Mouse (Mus musculus) ES-Bruce4 (cell line): ENCODE measurements around the gene Adig. TPM values are rescaled to one million over a fixed set of nuclear protein-coding genes. Genes with fewer than 3 reads are reported as not detected.

ENCODE experiments used
- H3K27ac ChIP-seq: 2 replicates; pipeline ENCODE4 v1.5.1; 2012; ENCODE audit warnings: low read length, inconsistent platforms; ENCODE audit not compliant: insufficient read depth
- H3K27me3 ChIP-seq: 2 replicates; pipeline ENCODE4 v1.6.1; 2012; ENCODE audit warnings: mild to moderate bottlenecking, low read length, inconsistent platforms; ENCODE audit not compliant: control insufficient read depth, poor library complexity, insufficient read depth, severe bottlenecking
- H3K36me3 ChIP-seq: 2 replicates; pipeline ENCODE4 v1.6.1; 2012; ENCODE audit warnings: inconsistent platforms, mild to moderate bottlenecking, low read length, moderate library complexity; ENCODE audit not compliant: control insufficient read depth, poor library complexity, insufficient read depth, severe bottlenecking
- H3K4me1 ChIP-seq: one replicate; pipeline ENCODE4 v1.8.1; 2011; ENCODE audit warnings: low read length; ENCODE audit not compliant: control insufficient read depth, insufficient read depth
- H3K4me3 ChIP-seq: 2 replicates; pipeline ENCODE4 v1.5.1; 2011; ENCODE audit warnings: low read depth, mild to moderate bottlenecking, low read length
- H3K9ac ChIP-seq: 2 replicates; pipeline ENCODE4 v1.6.1; 2012; ENCODE audit warnings: low read depth, mild to moderate bottlenecking, inconsistent platforms; ENCODE audit not compliant: poor library complexity, severe bottlenecking
- H3K9me3 ChIP-seq: replicated peaks from 2 replicates; pipeline ENCODE4 v1.6.1; 2012; ENCODE audit warnings: mild to moderate bottlenecking, low read length, inconsistent platforms; ENCODE audit not compliant: control insufficient read depth, poor library complexity, insufficient read depth, severe bottlenecking
- CTCF ChIP-seq: IDR thresholded peaks from one replicate; pipeline ENCODE4 v1.8.1; 2011; ENCODE audit warnings: low read depth, low read length
- EP300 ChIP-seq: IDR thresholded peaks from 2 replicates; pipeline ENCODE4 v1.6.1; 2011; ENCODE audit warnings: low read depth, low read length; ENCODE audit not compliant: insufficient read depth
- POLR2A ChIP-seq: IDR thresholded peaks from one replicate; pipeline ENCODE4 v1.8.1; 2011; ENCODE audit warnings: low read length; ENCODE audit not compliant: insufficient read depth
- polyA plus RNA-seq: library from polyadenylated mRNA; stranded (reverse); fragments of >200 nt; gene quantifications from 2 replicates; pipeline ENCODE4 v1.2.4, GENCODE M21; 2011; ENCODE audit warnings: low read depth; ENCODE audit not compliant: missing spikeins, insufficient read depth, insufficient read length

Adig gene
- not detected in 2 replicates for polyA plus RNA-seq

DNA sequence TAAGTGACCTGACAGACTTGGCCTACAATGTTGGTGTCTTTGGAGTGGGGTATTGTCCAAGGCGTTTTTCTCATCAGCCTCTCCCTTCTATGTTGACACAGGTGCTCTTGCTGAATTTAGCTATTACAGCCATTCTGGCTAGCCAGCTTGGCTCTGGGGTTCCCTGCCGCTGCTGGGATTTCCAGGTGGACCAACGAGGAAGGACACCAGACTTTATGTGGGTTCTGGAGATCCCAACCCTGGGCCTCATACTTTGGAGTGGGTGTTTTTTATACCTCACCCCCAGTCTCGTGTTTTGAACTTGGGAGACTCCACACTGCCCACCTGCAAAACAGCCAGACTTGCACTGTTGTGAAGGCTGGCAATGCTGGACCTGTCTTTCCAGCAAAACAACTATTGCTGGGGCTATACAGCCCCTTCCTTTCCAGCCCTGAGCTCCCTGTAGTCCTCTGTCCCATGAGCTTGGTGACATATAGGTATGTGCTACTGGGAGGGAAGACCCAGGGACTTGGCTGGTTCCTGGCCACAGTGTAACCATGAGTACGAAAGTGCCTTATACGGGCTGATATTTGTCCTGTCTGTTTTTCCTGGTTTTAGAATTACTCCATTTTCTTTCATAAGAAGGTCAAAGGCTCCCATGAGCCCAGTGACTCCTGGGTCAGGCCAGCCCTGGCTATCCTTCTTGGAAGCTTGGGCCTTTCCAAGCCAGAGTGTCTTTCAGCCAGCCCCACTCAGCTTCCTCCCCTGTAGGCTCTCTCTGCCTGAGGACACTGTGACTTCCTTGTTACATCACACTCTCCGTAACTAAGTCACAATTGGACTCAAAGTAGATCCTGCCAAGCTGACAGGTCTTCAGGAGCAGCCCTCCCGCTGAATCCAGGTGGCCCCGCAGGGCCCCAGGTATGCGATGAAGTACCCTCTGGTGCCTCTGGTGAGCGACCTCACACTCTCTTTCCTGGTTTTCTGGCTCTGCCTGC lies at the start of gene Adig:
TSS of gene Adig (plus strand) at position 777 of the 977 bp plus-strand sequence.
- Histone ChIP-seq H3K4me1 (no peaks in the 10 kb centered on the region), H3K27me3 (no peaks in the 10 kb centered on the region), H3K4me3 (no peak within 1 kb of the TSS), H3K27ac (no peak within 1 kb of the TSS), H3K36me3 (no peaks in the 10 kb centered on the region), H3K9me3 (no peaks in the 10 kb centered on the region), H3K9ac (no peak within 1 kb of the TSS)
- TF ChIP-seq POLR2A = no peak
- TF ChIP-seq CTCF = no peak
- TF ChIP-seq EP300 = no peak

DNA sequence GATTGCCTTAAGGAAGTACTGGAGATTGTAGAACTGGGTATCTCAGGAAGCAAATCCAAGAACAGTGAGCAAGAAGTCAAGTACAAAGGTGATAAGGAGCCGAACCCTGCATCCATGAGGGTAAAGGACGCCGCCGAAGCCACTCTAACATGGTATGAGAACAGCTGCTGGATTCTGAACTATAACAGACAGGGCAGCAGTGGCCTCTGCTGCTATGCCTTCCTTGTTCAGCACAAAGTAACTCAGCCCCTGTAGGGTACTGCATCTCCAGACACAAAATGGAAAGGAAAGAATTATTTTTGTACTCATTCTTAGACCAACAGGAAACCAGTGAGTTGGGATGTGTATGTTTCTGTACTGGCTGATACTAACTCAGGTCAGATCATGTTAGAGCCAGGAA lies 46.0 kb upstream of the Adig start:
- no peak overlapping the region for H3K27ac ChIP-seq
- H3K4me1 ChIP-seq = no peaks in the 10 kb centered on the region
- TF ChIP-seq EP300 (no peak), POLR2A (no peak), CTCF (no peak)
- H3K4me3 ChIP-seq = no peak overlapping the region
- no peak overlapping the region for H3K9ac ChIP-seq
- peaks cover 15% of the 10 kb centered on the region for H3K36me3 ChIP-seq
- H3K27me3 ChIP-seq = no peaks in the 10 kb centered on the region
- H3K9me3 ChIP-seq = no peaks in the 10 kb centered on the region

DNA sequence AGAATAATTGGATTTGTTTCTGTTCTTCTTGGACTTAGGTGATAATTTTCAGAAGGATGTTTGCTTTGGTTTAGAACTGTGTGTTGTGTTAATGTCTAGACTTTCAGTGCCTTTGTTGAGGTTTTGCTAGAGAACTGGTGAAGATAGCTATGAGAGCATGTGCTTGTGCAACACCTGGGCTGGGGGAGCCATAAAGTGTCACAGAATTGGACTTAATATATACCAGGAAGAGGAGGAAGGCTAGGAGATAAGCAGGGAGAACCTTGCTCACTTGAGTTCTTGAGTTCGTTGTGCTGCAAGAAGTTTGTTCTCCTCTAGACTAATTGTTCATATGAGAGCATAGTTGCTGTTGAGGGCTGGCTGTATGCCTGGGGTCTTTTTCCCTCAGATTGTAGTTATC lies 44.8 kb upstream of the Adig start:
- Histone ChIP-seq H3K4me1 (no peaks in the 10 kb centered on the region), H3K9ac (no peak overlapping the region), H3K9me3 (no peaks in the 10 kb centered on the region), H3K36me3 (peaks cover 21% of the 10 kb centered on the region), H3K27me3 (no peaks in the 10 kb centered on the region), H3K4me3 (no peak overlapping the region), H3K27ac (no peak overlapping the region)
- no peak for TF ChIP-seq CTCF
- TF ChIP-seq POLR2A = no peak
- no peak for TF ChIP-seq EP300

DNA sequence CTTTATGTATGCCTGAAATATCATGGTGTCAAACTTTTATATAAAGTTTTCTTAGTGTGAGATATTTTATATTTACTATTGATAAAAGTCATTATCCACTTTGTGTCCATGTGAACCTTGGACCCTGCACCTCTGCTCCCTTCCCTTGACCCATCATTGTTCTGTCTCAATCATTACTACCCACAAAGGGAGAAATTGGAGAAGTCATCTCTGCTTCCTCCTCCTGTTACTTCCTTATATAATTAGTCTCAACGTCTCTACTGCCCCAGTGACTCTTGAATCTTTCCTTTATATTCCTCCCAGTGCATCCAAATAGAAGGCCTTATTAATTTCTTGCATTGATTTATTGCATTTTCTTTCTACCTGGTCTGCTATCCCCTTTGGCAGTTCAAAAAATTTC lies 40.0 kb upstream of the Adig start:
- no peak overlapping the region for H3K9ac ChIP-seq
- no peak overlapping the region for H3K27ac ChIP-seq
- no peak for TF ChIP-seq EP300
- TF ChIP-seq CTCF = no peak
- TF ChIP-seq POLR2A = no peak
- no peaks in the 10 kb centered on the region for H3K9me3 ChIP-seq
- H3K4me3 ChIP-seq = no peak overlapping the region
- H3K27me3 ChIP-seq = no peaks in the 10 kb centered on the region
- no peaks in the 10 kb centered on the region for H3K4me1 ChIP-seq
- peaks cover 17% of the 10 kb centered on the region for H3K36me3 ChIP-seq

DNA sequence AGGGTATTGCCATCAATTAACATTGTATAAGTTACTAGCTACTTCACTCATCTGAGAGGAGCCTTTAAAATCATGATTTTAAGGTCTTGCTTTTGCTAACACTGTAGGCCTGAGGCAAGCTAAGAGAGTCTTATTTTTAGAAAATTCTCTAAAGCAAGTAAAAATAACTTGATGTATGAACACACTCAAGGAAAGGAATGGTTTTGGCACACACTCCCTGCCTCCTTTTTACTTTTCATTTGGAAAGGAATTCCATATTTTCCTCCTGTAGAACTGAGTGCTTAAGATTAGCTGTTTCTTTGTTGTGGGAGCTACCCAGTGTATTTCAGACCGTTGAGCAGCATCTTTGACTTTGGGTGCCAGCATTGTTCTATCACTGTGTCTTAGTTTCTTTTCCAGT lies 28.3 kb upstream of the Adig start:
- Histone ChIP-seq H3K27ac (no peak overlapping the region), H3K27me3 (no peaks in the 10 kb centered on the region), H3K36me3 (peaks cover 8% of the 10 kb centered on the region), H3K4me3 (no peak overlapping the region), H3K4me1 (no peaks in the 10 kb centered on the region), H3K9ac (no peak overlapping the region), H3K9me3 (no peaks in the 10 kb centered on the region)
- TF ChIP-seq EP300 (no peak), CTCF (no peak), POLR2A (no peak)

DNA sequence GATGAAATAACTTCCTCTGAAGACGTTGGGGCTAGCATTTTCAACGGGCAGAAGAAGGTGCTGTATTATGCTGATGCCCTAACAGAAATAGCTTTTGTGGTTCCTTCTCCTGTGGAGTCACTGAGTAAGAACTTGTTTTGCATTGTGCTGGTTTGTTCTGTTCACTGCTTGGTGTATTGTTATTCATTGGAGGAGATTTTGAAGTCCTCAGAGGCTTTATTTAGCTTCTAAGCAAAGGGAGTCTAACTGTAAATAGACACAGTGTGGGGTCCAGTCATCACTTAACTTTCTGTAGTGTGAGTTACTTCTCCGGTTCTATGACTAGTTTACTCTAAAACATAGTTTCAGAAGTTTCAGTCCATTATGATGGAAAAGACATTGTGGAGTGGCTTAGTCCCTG lies 24.8 kb upstream of the Adig start:
- H3K4me1 ChIP-seq = no peaks in the 10 kb centered on the region
- H3K36me3 ChIP-seq = peaks cover 13% of the 10 kb centered on the region
- no peak overlapping the region for H3K4me3 ChIP-seq
- H3K9ac ChIP-seq = no peak overlapping the region
- TF ChIP-seq EP300 (no peak), CTCF (no peak), POLR2A (no peak)
- H3K27me3 ChIP-seq = no peaks in the 10 kb centered on the region
- H3K9me3 ChIP-seq = no peaks in the 10 kb centered on the region
- H3K27ac ChIP-seq = no peak overlapping the region
